Mouse (Mus musculus): ENCODE results near the gene Mtmr4.

GRCm38 (mm10) chr11:87584711-87585505 is 7.1 kb upstream of the Mtmr4 start:
- TF ChIP-seq GATA1 (IDR thresholded peaks at IDR 0.05; ENCODE audit: borderline replicate concordance, low read length) (no peak), FLI1 (IDR thresholded peaks at IDR 0.05; ENCODE audit: low read length) (no peak)

Measured in megakaryocyte, embryonic 14.5 days (primary cell).